Mouse (Mus musculus) ES-E14 (cell line): ENCODE measurements around the gene Wdr63. TPM values are rescaled to one million over a fixed set of nuclear protein-coding genes. Genes with fewer than 3 reads are reported as not detected.

Experiments
- DNase-seq: peaks from one replicate; pipeline ENCODE4 v3.0.0-alpha.2; 2013; ENCODE audit warnings: low read depth, low spot score
- H3K27ac ChIP-seq: 2 replicates; pipeline ENCODE4 v1.5.1; 2012; ENCODE audit warnings: low read depth, mild to moderate bottlenecking, low read length, moderate library complexity, mixed read lengths; ENCODE audit not compliant: poor library complexity, insufficient read depth, severe bottlenecking
- H3K36me3 ChIP-seq: 2 replicates; pipeline ENCODE4 v1.6.1; 2012; ENCODE audit warnings: mild to moderate bottlenecking, low read length, moderate library complexity, mixed read lengths; ENCODE audit not compliant: control insufficient read depth, poor library complexity, insufficient read depth, severe bottlenecking
- H3K4me1 ChIP-seq, 2 experiments: fragments of 150-350 bp in 1 of 2; sonication (generic) in 1 of 2; 2 replicates each; pipeline ENCODE4 v1.6.1; 2012; ENCODE audit warnings: low read length in 2 of 2, mild to moderate bottlenecking in 1 of 2, mixed read lengths in 1 of 2; ENCODE audit not compliant: control insufficient read depth in 2 of 2, insufficient read depth in 2 of 2, poor library complexity in 1 of 2
- H3K4me3 ChIP-seq, 2 experiments: fragments of 150-350 bp in 1 of 2; sonication (generic) in 1 of 2; 2 replicates each; pipeline ENCODE4 v1.5.1; 2012; ENCODE audit warnings: low read length in 2 of 2, low read depth in 1 of 2, mild to moderate bottlenecking in 1 of 2, mixed read lengths in 1 of 2; ENCODE audit not compliant: insufficient read depth in 1 of 2, poor library complexity in 1 of 2, severe bottlenecking in 1 of 2
- H3K9ac ChIP-seq: 2 replicates; pipeline ENCODE4 v1.6.1; 2012; ENCODE audit warnings: low read depth, mild to moderate bottlenecking, low read length, mixed read lengths; ENCODE audit not compliant: poor library complexity, insufficient read depth, severe bottlenecking
- H3K9me3 ChIP-seq: fragments of 150-350 bp; sonication (generic); 2 replicates; pipeline ENCODE4 v1.6.1; 2012; ENCODE audit warnings: low read depth, mild to moderate bottlenecking, low read length; ENCODE audit not compliant: control insufficient read depth, insufficient read depth
- CHD2 ChIP-seq: IDR thresholded peaks from 2 replicates; pipeline ENCODE4 v1.6.1; 2014; ENCODE audit warnings: mild to moderate bottlenecking, low read depth, low read length, inconsistent platforms
- HCFC1 ChIP-seq: IDR thresholded peaks from 2 replicates; pipeline ENCODE4 v1.6.1; 2012; ENCODE audit warnings: low read length, inconsistent platforms, borderline replicate concordance; ENCODE audit not compliant: insufficient read depth
- MAFK ChIP-seq: IDR thresholded peaks from 2 replicates; pipeline ENCODE4 v1.6.1; 2014; ENCODE audit warnings: mild to moderate bottlenecking, low read depth, low read length, inconsistent platforms; ENCODE audit not compliant: insufficient read depth
- ZC3H11A ChIP-seq: IDR thresholded peaks from 2 replicates; pipeline ENCODE4 v1.6.1; 2012; ENCODE audit warnings: low read depth, mild to moderate bottlenecking, inconsistent platforms, low read length, borderline replicate concordance
- ZNF384 ChIP-seq: IDR thresholded peaks from 2 replicates; pipeline ENCODE4 v1.6.1; 2012; ENCODE audit warnings: low read depth, low read length, inconsistent platforms
- in situ Hi-C, 2 experiments: fragments of 600-800 bp; cut with MboI; formaldehyde crosslinking; loops; one replicate each; pipeline ENCODE4 v1.15.1; 2025; ENCODE audit warnings: low sequenced_read_pairs in 2 of 2, inconsistent platforms in 1 of 2; ENCODE audit not compliant: unreplicated experiment in 2 of 2
- total RNA-seq: library from RNA; depleted of rRNA; stranded (reverse); fragments of 300-350 nt; gene quantifications from 2 replicates; pipeline ENCODE4 v1.2.3, GENCODE M21; 2012

The Wdr63 gene
- total RNA-seq, 1 experiment: 0.67 TPM

GRCm38 (mm10) chr3:146107116-146107849, 647 bp downstream of the Wdr63 start:
- Histone ChIP-seq H3K27ac (no peak overlapping the region), H3K36me3 (no peaks in the 10 kb centered on the region), H3K4me1 (no peaks in the 10 kb centered on the region), H3K9ac (no peak overlapping the region), H3K4me3 (peak overlapping the region; percentile 7 to 69; a peak in 3 of 4 replicates), H3K9me3 (no peaks in the 10 kb centered on the region)
- in situ Hi-C loops: no loop called here
- DNase-seq: no peak
- no peak for TF ChIP-seq MAFK
- TF ChIP-seq ZNF384: no peak
- no peak for TF ChIP-seq CHD2
- TF ChIP-seq HCFC1: no peak
- TF ChIP-seq ZC3H11A: no peak

- Histone ChIP-seq H3K9ac (no peak overlapping the region), H3K9me3 (no peaks in the 10 kb centered on the region), H3K4me1 (no peaks in the 10 kb centered on the region), H3K4me3 (no peak overlapping the region), H3K27ac (no peak overlapping the region), H3K36me3 (no peaks in the 10 kb centered on the region)
- DNase-seq: no peak
- in situ Hi-C loops: no loop called here
- no peak for TF ChIP-seq ZNF384
- TF ChIP-seq ZC3H11A: no peak
- TF ChIP-seq HCFC1: no peak
- TF ChIP-seq CHD2: no peak
- TF ChIP-seq MAFK: no peak
These were observed 5.9 kb downstream of the Wdr63 start for GRCm38 (mm10) chr3:146102049-146102448.

- H3K9me3 ChIP-seq: no peaks in the 10 kb centered on the region
- H3K9ac ChIP-seq: no peak overlapping the region
- DNase-seq: no peak
- no peak overlapping the region for H3K4me3 ChIP-seq
- in situ Hi-C loops: no loop called here
- no peak for TF ChIP-seq ZC3H11A
- no peak for TF ChIP-seq CHD2
- TF ChIP-seq HCFC1: no peak
- no peak for TF ChIP-seq ZNF384
- TF ChIP-seq MAFK: no peak
- H3K4me1 ChIP-seq: no peaks in the 10 kb centered on the region
- H3K27ac ChIP-seq: no peak overlapping the region
- H3K36me3 ChIP-seq: no peaks in the 10 kb centered on the region
These were observed 8.0 kb downstream of the Wdr63 start for GRCm38 (mm10) chr3:146099925-146100324.

- H3K4me1 ChIP-seq: no peaks in the 10 kb centered on the region
- no peak overlapping the region for H3K27ac ChIP-seq
- no peak for DNase-seq
- H3K9ac ChIP-seq: no peak overlapping the region
- no peaks in the 10 kb centered on the region for H3K36me3 ChIP-seq
- no peaks in the 10 kb centered on the region for H3K9me3 ChIP-seq
- no peak overlapping the region for H3K4me3 ChIP-seq
- in situ Hi-C loops: no loop called here
- no peak for TF ChIP-seq ZNF384
- no peak for TF ChIP-seq MAFK
- no peak for TF ChIP-seq HCFC1
- no peak for TF ChIP-seq CHD2
- no peak for TF ChIP-seq ZC3H11A
These were observed 10.1 kb downstream of the Wdr63 start for GRCm38 (mm10) chr3:146097861-146098260.
